Mouse (Mus musculus): ENCODE data around the gene Mmp27. TPM values are rescaled to one million over a fixed set of nuclear protein-coding genes. Genes with fewer than 3 reads are reported as not detected.

Mmp27 gene
- 0.42 TPM in 1 of 2 replicates, not detected in the other for polyA plus RNA-seq (2015; fragmentation: Nextera tagmentation; extraction: Ambion mirVana)

DNA sequence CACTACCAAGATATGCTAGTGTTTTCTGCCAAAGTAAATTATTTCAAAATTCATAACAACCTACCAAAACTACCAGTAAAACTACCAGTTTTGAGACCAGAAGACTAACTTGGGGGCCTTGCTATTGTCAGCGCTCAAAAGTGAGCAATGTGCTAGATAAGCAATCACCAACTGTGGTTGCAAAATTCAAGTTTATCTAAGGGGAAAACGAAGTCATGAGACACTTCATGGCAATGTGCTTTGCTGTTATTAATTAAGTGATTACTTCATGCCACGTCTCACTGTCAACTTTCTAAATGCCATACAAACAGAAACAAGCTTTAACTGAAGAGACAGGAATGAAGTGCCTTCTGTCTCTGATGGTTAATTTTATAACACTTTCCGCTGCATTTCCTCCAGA is at the start of gene Mmp27:
Mmp27 (plus strand) TSS at position 235 of the 400 bp plus-strand sequence.
- H3K9ac ChIP-seq = no peak within 1 kb of the TSS
- ATAC-seq (ENCODE audit: insufficient number of reproducible peaks, low FRiP score, low TSS enrichment, low read depth) = no peak
- no peak within 1 kb of the TSS for H3K4me3 ChIP-seq
- H3K4me2 ChIP-seq = no peak within 1 kb of the TSS
- no peak within 1 kb of the TSS for H3K27ac ChIP-seq
- 34% methylated on average over 4 of the region's 4 CpGs for whole genome bisulfite sequencing
- peaks cover 3% of the 10 kb centered on the region; the same call in 1 of the 2 replicates for H3K4me1 ChIP-seq
- H3K9me3 ChIP-seq = no peaks in the 10 kb centered on the region
- H3K36me3 ChIP-seq = no peaks in the 10 kb centered on the region
- no peaks in the 10 kb centered on the region for H3K27me3 ChIP-seq

DNA sequence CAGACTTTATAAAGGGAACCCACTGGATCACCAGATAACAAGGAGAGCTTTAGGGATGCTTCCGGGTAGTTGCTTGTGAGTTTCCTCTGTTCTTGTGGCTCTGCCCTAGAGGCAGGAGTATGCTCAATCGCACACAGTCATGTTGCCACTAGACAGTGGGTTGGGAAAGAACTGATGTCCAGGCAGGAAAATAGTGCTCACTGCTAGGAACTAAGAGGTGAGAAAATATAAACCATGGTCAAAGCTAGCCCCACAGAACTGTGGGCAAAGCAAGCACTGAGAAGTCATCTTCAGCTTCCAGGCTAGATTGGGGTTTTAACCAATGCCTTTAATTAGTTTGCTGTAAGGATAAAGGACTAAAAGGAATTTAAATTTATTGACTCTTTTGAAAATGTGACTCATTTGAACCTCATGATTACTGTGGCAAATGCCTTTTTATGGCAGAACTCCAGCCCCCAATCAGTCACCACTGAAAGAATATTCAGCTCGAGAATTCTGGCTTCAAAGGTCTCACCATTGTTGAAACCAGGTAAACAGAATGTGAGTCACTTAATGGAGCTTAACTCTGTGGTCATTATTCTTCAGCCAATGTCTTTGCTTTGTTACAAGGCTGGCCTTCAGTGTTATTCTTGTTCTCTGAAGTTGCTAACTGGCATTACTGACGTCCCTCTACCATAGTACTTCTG is 44.8 kb upstream of the Mmp27 start:
- H3K4me3 ChIP-seq = no peak overlapping the region
- WGBS = 56% methylated on average over 4 of the region's 4 CpGs
- H3K4me1 ChIP-seq = no peaks in the 10 kb centered on the region
- no peak for ATAC-seq (ENCODE audit: insufficient number of reproducible peaks, low FRiP score, low TSS enrichment, low read depth)
- no peaks in the 10 kb centered on the region for H3K9me3 ChIP-seq
- H3K36me3 ChIP-seq = no peaks in the 10 kb centered on the region
- no peak overlapping the region for H3K9ac ChIP-seq
- no peaks in the 10 kb centered on the region for H3K27me3 ChIP-seq
- no peak overlapping the region for H3K27ac ChIP-seq
- H3K4me2 ChIP-seq = no peak overlapping the region

DNA sequence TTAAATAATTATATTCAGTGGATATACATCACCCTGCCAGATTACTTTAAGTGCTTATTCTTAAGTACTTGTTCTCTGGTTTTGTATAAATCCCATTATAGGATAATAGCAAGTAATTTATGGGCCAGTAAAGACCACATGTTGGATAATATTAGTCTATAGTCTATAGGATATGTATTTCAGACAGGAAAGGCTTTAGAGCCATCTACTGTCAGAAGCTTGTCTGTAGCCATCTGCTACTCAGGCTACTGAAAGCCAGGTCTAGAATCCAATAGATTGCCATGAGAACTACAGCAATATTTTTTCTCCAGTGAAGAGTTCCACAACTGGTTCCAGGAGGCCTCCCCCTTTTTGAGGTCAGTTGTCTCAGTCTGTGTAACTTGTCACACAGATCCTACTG is 28.4 kb upstream of the Mmp27 start:
- Histone ChIP-seq H3K36me3 (no peaks in the 10 kb centered on the region), H3K9me3 (no peaks in the 10 kb centered on the region), H3K4me1 (no peaks in the 10 kb centered on the region), H3K27me3 (no peaks in the 10 kb centered on the region), H3K9ac (no peak overlapping the region), H3K4me3 (no peak overlapping the region), H3K4me2 (no peak overlapping the region), H3K27ac (no peak overlapping the region)
- ATAC-seq (ENCODE audit: insufficient number of reproducible peaks, low FRiP score, low TSS enrichment, low read depth) = no peak

DNA sequence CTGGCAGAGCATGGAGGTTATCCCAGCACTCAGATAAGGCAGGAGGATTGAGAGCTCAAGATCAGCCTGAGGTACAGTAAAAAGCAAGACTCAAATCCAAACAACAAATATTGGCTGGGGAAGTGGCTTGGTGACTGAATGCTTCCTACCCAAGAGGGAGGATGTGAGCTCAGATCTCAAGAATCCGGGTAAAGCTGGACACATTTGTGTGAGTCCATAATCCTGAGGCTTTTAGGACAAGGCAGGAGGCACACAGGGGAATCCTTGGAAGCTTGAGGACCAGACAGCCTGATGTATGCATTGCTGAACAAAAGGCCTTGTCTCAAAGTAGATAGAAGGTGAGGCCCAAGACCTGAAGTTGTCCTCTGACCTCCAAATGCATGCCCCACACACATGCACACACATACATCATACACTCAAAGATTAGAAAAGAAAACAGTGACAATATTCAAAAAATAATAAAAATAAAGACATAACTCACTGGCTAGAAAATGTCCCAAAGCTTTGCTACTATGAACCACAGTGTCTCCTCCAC is 26.2 kb upstream of the Mmp27 start:
- no peak overlapping the region for H3K4me3 ChIP-seq
- no peak overlapping the region for H3K9ac ChIP-seq
- no peak for ATAC-seq (ENCODE audit: insufficient number of reproducible peaks, low FRiP score, low TSS enrichment, low read depth)
- WGBS = 46% methylated on average over 1 of the region's 1 CpGs
- H3K27ac ChIP-seq = no peak overlapping the region
- no peaks in the 10 kb centered on the region for H3K36me3 ChIP-seq
- no peaks in the 10 kb centered on the region for H3K9me3 ChIP-seq
- H3K27me3 ChIP-seq = no peaks in the 10 kb centered on the region
- no peak overlapping the region for H3K4me2 ChIP-seq
- H3K4me1 ChIP-seq = no peaks in the 10 kb centered on the region

DNA sequence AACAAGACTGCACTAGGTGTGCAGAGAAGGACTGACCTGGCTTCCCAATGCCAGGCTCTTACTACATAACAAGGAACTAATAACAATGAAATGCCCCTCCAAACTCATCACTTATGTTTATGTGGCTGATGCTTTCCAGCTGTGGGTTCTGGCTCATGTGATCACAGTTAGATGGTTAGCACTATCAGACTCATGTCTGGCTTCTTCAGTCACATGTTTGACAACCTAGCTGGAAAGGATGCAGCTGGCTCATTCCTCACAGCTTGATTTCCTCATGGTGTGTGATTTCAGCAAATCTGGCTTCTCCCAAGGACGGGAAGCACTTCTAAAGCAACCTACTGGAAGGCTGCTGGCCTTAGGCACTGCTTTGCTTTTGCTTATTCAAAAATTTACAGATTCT is 25.7 kb upstream of the Mmp27 start:
- H3K4me1 ChIP-seq = no peaks in the 10 kb centered on the region
- H3K9me3 ChIP-seq = no peaks in the 10 kb centered on the region
- H3K4me3 ChIP-seq = no peak overlapping the region
- no peaks in the 10 kb centered on the region for H3K36me3 ChIP-seq
- H3K4me2 ChIP-seq = no peak overlapping the region
- H3K9ac ChIP-seq = no peak overlapping the region
- no peaks in the 10 kb centered on the region for H3K27me3 ChIP-seq
- 31% methylated on average over 1 of the region's 1 CpGs for WGBS
- no peak for ATAC-seq (ENCODE audit: insufficient number of reproducible peaks, low FRiP score, low TSS enrichment, low read depth)
- no peak overlapping the region for H3K27ac ChIP-seq

DNA sequence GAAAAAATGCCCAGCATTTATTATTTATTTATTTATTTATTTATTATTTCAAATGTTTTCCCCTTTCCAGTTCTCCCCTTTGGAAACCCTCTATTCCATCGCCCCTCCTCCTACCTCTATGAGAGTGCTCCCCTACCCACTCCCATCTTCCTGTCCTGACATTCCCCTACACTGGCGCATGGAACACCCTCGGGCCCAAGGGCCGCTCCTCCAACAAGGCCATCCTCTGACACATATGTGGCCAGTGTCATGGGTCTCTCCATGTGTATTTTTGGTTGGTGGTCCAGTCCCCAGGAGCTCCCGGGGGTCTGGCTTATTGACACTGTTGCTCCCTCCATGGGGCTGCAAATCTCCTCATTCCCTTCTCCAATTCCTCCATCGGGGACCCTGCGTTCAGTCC is 25.3 kb upstream of the Mmp27 start:
- WGBS = 86% methylated on average over 7 of the region's 7 CpGs
- no peak for ATAC-seq (ENCODE audit: insufficient number of reproducible peaks, low FRiP score, low TSS enrichment, low read depth)
- no peak overlapping the region for H3K9ac ChIP-seq
- H3K36me3 ChIP-seq = no peaks in the 10 kb centered on the region
- no peak overlapping the region for H3K27ac ChIP-seq
- H3K27me3 ChIP-seq = no peaks in the 10 kb centered on the region
- no peaks in the 10 kb centered on the region for H3K9me3 ChIP-seq
- no peak overlapping the region for H3K4me3 ChIP-seq
- H3K4me1 ChIP-seq = no peaks in the 10 kb centered on the region
- H3K4me2 ChIP-seq = no peak overlapping the region

DNA sequence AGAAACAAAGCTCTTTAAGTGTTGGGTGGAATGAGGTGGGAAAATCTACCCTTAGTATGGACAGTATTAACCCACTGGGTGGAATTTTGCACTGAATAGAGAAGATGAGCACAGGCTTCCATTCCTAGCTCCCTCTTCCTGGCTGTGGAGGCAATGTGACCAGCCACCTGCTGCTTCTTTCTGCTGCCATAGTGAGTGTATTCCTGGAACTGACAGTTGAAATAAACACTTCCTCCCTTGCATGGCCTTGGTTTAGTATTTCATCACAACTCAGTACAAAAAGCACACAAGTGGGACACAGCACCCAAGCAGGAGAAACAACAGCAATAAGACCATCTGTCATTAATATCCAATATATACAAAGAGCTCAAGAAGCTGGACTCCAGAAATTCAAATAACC is 19.3 kb upstream of the Mmp27 start:
- no peak overlapping the region for H3K4me2 ChIP-seq
- H3K4me3 ChIP-seq = no peak overlapping the region
- no peak overlapping the region for H3K27ac ChIP-seq
- H3K9me3 ChIP-seq = no peaks in the 10 kb centered on the region
- no peaks in the 10 kb centered on the region for H3K36me3 ChIP-seq
- H3K27me3 ChIP-seq = no peaks in the 10 kb centered on the region
- ATAC-seq (ENCODE audit: insufficient number of reproducible peaks, low FRiP score, low TSS enrichment, low read depth) = no peak
- H3K9ac ChIP-seq = no peak overlapping the region
- no peaks in the 10 kb centered on the region for H3K4me1 ChIP-seq

DNA sequence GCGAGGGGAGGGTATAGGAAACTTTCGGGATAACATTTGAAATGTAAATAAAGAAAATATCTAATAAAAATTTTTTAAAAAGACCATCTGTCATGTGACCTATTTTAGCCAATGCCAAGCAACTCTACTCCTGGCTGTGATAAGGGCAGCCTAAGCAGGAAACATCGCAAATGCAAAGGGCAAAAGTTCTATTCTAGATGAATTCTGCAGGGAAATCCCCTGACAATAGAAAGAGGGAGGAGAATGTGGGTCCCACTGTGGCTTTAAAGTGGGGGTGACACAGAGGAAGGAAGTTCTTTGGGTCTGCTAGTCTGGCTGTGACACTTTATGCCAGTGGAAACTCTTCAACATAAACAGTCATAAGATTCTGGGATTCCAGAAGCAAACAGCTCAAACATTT is 17.7 kb upstream of the Mmp27 start:
- WGBS = 73% methylated on average over 3 of the region's 3 CpGs
- Histone ChIP-seq H3K4me3 (no peak overlapping the region), H3K9me3 (no peaks in the 10 kb centered on the region), H3K27me3 (no peaks in the 10 kb centered on the region), H3K9ac (no peak overlapping the region), H3K27ac (no peak overlapping the region), H3K36me3 (no peaks in the 10 kb centered on the region), H3K4me1 (no peaks in the 10 kb centered on the region), H3K4me2 (no peak overlapping the region)
- no peak for ATAC-seq (ENCODE audit: insufficient number of reproducible peaks, low FRiP score, low TSS enrichment, low read depth)

DNA sequence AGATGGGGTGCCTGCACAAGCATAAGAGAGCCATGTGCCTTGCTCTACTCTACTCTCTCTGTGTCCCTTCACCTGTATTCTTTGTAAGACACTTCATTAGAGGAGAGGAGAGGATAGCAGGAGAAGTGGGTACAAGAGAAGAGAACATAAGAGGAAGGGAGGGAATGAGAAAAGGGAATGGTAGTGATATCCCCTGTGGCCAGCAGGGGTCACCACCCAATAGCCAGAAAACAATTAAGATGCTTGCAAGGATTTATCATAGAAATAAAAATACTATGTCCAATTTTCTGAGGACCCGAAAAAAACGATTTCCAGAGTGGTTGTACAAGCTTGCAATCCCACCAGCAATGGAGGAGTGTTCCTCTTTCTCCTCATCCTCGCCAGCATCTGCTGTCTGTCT is 16.8 kb upstream of the Mmp27 start:
- no peaks in the 10 kb centered on the region for H3K27me3 ChIP-seq
- 32% methylated on average over 3 of the region's 3 CpGs for WGBS
- H3K9ac ChIP-seq = no peak overlapping the region
- H3K4me3 ChIP-seq = no peak overlapping the region
- ATAC-seq (ENCODE audit: insufficient number of reproducible peaks, low FRiP score, low TSS enrichment, low read depth) = no peak
- H3K4me2 ChIP-seq = no peak overlapping the region
- H3K4me1 ChIP-seq = no peaks in the 10 kb centered on the region
- H3K9me3 ChIP-seq = no peaks in the 10 kb centered on the region
- H3K36me3 ChIP-seq = no peaks in the 10 kb centered on the region
- no peak overlapping the region for H3K27ac ChIP-seq

DNA sequence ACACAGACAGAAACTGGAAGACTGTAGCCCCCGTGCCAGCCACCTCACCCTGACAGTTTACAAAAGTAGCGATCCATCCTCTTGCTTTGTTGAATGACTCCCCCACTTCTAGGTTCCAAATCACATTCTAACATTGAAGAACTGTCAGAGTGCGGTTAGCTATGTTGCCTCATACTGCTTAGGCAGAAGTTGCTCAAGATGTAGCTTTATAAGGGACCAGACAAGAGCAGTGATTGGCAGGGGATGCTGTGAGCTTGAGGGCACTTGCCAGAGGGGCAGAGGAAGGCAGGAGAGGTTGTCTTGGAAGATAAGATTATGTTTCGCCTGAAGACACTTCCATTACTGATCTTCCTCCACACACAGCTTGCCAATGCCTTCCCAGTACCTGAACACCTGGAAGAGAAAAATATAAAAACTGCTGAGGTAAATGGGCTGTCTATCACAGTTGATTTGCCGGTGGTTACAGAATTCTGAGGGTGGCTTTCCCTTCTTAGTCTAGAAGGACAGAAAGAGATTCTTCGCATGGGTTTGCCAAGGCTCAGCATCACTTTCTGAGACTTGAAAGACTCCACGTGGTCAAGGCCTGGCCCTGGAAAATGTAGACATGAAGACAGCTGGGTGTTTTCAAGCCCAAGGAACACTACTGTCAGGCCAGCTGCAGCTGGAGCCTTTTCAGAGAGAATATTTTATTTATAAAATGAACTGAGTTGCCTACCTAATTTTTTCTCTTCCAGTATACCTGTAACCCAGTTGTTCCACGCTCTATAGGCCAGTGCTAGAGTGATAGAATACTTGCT is 12.8 kb upstream of the Mmp27 start, which contains the start of gene Mmp8:
Mmp8 (plus strand) TSS at position 236 of the 797 bp plus-strand sequence.
- ATAC-seq (ENCODE audit: insufficient number of reproducible peaks, low FRiP score, low TSS enrichment, low read depth) = no peak
- Histone ChIP-seq H3K4me1 (no peaks in the 10 kb centered on the region), H3K9ac (no peak within 1 kb of the TSS), H3K9me3 (no peaks in the 10 kb centered on the region), H3K4me2 (no peak within 1 kb of the TSS), H3K36me3 (no peaks in the 10 kb centered on the region), H3K27ac (no peak within 1 kb of the TSS), H3K27me3 (no peaks in the 10 kb centered on the region), H3K4me3 (no peak within 1 kb of the TSS)
- 78% methylated on average over 8 of the region's 8 CpGs for WGBS

DNA sequence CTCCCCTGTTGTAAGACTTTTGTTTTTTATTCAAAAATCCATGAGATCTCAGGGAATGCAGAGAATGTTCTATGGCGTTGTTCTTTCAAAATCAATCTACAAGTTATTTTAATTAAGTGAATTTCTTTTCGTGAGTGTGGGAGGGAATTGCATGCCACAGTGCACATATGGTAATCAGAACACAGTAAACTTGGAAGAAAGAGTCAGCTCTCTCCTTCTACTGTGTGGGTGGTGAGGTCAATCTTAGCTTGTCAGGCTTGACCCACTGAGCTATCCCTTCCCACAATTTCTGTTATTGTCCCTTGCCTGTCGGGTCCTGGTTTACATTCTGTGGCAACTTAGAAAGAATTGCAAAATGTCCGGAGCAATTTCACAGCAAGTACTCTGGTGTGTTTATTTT is 11.2 kb upstream of the Mmp27 start:
- 72% methylated on average over 4 of the region's 4 CpGs for WGBS
- Histone ChIP-seq H3K4me2 (no peak overlapping the region), H3K27ac (no peak overlapping the region), H3K36me3 (no peaks in the 10 kb centered on the region), H3K4me1 (no peaks in the 10 kb centered on the region), H3K9me3 (no peaks in the 10 kb centered on the region), H3K4me3 (no peak overlapping the region), H3K27me3 (no peaks in the 10 kb centered on the region), H3K9ac (no peak overlapping the region)
- no peak for ATAC-seq (ENCODE audit: insufficient number of reproducible peaks, low FRiP score, low TSS enrichment, low read depth)

DNA sequence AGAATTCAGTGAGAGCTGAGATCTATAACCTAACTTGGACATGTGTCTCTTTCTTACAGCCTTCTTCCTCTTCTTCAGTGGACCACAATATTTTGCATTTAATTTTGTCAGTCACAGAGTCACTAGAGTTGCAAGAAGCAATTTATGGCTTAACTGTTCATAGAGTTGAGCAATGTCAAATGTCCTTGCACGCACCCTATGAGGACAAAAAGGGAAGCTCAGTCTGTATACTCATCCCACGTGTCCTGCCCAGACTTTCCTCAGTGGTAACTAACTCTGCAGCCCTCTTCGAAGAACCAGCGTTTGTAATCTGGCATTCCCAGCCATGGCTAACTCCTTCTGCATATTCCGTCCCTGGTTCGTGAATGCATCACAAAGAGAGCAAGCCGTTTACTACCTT is 3.8 kb upstream of the Mmp27 start:
- WGBS = 62% methylated on average over 7 of the region's 7 CpGs
- H3K9ac ChIP-seq = no peak overlapping the region

More for the DNA sequence above, 3.8 kb upstream of the Mmp27 start:
- H3K4me3 ChIP-seq = no peak overlapping the region
- H3K4me2 ChIP-seq = no peak overlapping the region
- no peaks in the 10 kb centered on the region for H3K4me1 ChIP-seq
- no peaks in the 10 kb centered on the region for H3K9me3 ChIP-seq
- H3K27ac ChIP-seq = no peak overlapping the region
- H3K36me3 ChIP-seq = no peaks in the 10 kb centered on the region
- no peaks in the 10 kb centered on the region for H3K27me3 ChIP-seq
- no peak for ATAC-seq (ENCODE audit: insufficient number of reproducible peaks, low FRiP score, low TSS enrichment, low read depth)

All from limb, embryonic 15.5 days (tissue).